Mouse (Mus musculus) pancreas, adult 10 weeks (tissue): Measurements from ENCODE around the gene Rbp7. TPM values are rescaled to one million over a fixed set of nuclear protein-coding genes. Genes with fewer than 3 reads are reported as not detected.

Experiments used
- polyA plus RNA-seq: library from polyadenylated mRNA; stranded (reverse); fragments of 350-450 nt; fragmentation: Illumina TruSeq; extraction: RNeasy Lipid Tissue Mini Kit (QIAGEN cat#74804); gene quantifications from one replicate; pipeline ENCODE4 v1.2.3, GENCODE M21; 2015; ENCODE audit warnings: low read depth, low replicate concordance; ENCODE audit not compliant: insufficient read depth

Rbp7 gene
- polyA plus RNA-seq, result 36.2 TPM

DNA sequence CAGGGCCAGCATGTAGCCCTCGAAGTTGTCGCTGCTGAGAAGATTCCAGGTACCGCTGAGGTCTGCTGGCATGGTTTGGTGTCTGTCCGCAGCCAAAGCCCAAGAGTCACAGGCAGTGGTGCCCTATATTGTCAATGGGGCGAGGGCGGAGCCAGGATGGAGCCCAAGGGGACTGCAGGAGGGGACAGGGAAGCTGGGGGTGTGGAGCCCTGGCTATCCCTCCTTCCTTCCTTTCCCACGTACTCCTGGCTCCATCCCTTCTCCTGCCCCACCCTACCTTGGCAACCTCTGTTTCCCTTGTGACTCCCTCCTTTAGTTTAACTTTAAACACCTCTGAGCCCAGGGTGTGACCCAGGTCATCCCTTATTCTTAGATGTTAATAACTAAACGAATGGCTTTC lies at the start of gene Rbp7:
Rbp7 (minus strand) TSS at position 100 of the 400 bp plus-strand sequence.

GRCm38 (mm10) chr4:149485053-149485824 lies 30.5 kb upstream of the Rbp7 start, which contains the start of the genes Nmnat1 and Lzic:
TSS of gene Nmnat1 (minus strand) at chr4:149485202.
TSS of gene Lzic (plus strand) at chr4:149485229.

DNA sequence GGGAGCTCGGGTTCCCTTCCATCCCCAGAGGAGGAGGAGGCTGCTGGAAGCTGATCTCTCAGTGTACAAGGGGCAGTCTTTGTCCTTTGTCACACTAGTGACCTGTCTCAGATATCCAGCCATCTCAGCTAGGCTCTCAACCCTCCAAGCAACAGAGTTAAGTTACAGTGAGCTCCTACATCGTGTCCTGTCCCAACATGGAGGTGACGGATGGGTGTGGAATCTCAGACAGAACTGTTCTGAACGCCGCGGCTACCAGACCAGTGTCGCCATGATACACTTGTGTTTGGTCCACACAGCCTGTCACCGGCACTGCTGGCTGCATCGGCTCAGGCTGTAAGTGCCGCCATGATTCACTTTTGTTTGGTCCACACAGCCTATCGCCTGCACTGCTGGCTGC lies 22.3 kb upstream of the Rbp7 start, which contains the start of gene Tmem274:
Tmem274 (plus strand) TSS at position 301 of the 400 bp plus-strand sequence.

GRCm38 (mm10) chr4:149426325-149427199 lies 28.2 kb downstream of the Rbp7 start, which contains the start of gene Ube4b:
TSS of gene Ube4b (minus strand) at chr4:149426749.

Other genes starting within 250 kb of the Rbp7 start
- 12.5 TPM for gene Kif1b, start 147.3 kb downstream of the Rbp7 start, polyA plus RNA-seq
- gene Ube4b, start 28.2 kb downstream of the Rbp7 start, polyA plus RNA-seq, result 16.4 TPM
- gene Tmem274, start 22.4 kb upstream of the Rbp7 start, polyA plus RNA-seq, result not detected
- gene Nmnat1, start 30.2 kb upstream of the Rbp7 start, polyA plus RNA-seq, result 2.5 TPM
- gene Lzic, start 30.3 kb upstream of the Rbp7 start, polyA plus RNA-seq, result 2.4 TPM
- gene Ctnnbip1, start 63.3 kb upstream of the Rbp7 start, polyA plus RNA-seq, result 5.2 TPM
- gene Clstn1, start 131.5 kb upstream of the Rbp7 start, polyA plus RNA-seq, result 27.4 TPM
- gene Pik3cd, start 247.6 kb upstream of the Rbp7 start, polyA plus RNA-seq, result 1.4 TPM